ENCODE assay signal across 8 mouse cellular contexts in the genomic region with DNA sequence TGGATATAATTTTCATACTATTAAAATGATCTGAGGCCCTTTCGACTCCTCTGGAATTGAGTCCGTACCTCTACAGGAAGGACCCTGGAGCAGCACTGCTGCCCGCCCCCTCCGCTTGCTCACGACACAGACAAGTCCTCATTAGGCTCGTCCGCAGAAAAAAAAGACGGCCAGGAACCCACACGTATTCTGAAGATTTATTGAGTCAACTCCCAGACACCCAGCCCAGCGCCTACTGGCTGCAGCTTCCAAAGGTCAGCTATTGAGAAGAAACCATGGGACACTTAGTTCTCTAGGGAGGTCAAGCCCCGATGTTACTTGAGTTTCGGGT. TPM values are rescaled to one million over a fixed set of nuclear protein-coding genes. Genes with fewer than 3 reads are reported as not detected.
DNase-seq lines count a peak whose midpoint lies in the region; ATAC-seq and TF ChIP-seq lines count a peak whose summit lies in the region.

No protein-coding gene starts in this region.

- TF ChIP-seq CTCF in Patski (IDR thresholded peaks at IDR 0.05), result no peak

- POLR2A ChIA-PET in Patski (lab: Charles Lee), result interaction anchor here (0.8 to 2.8 kb wide), 3 partner anchors 11 to 24 kb away, joined by 7 to 21 read pairs (median 9); a partner anchor contains a TSS

- H3K4me2 ChIP-seq in heart, embryonic 13.5 days, result peak overlapping the region; percentile 95
- peak overlapping the region; percentile 84 for H3K4me2 ChIP-seq in hindbrain, embryonic 12.5 days (replicated peaks)

- peak overlapping the region; percentile 87 for H3K9ac ChIP-seq in heart, embryonic 13.5 days
- H3K9ac ChIP-seq in hindbrain, embryonic 12.5 days, result peak overlapping the region; percentile 79; the same call in 1 of the 2 replicates

- H3K4me1 ChIP-seq in heart, embryonic 13.5 days, result peaks cover 11% of the 10 kb centered on the region; the same call in 1 of the 2 replicates
- peaks cover 22% of the 10 kb centered on the region for H3K4me1 ChIP-seq in hindbrain, embryonic 12.5 days
- H3K4me1 ChIP-seq in midbrain, embryonic 10.5 days, result peaks cover 28% of the 10 kb centered on the region

- no peak overlapping the region for H3K27ac ChIP-seq in heart, embryonic 13.5 days (replicated peaks)
- H3K27ac ChIP-seq in hindbrain, embryonic 12.5 days, result peak overlapping the region; percentile 91
- H3K27ac ChIP-seq in midbrain, embryonic 10.5 days (replicated peaks), result peak overlapping the region; percentile 89

- H3K27me3 ChIP-seq in heart, embryonic 13.5 days (replicated peaks), result peaks cover 34% of the 10 kb centered on the region
- no peaks in the 10 kb centered on the region for H3K27me3 ChIP-seq in Patski
- H3K27me3 ChIP-seq in hindbrain, embryonic 12.5 days, result peaks cover 7% of the 10 kb centered on the region; the same call in 1 of the 2 replicates
- H3K27me3 ChIP-seq in midbrain, embryonic 10.5 days (ENCODE audit: low read depth, poor library complexity, severe bottlenecking), result peaks cover 27% of the 10 kb centered on the region

- intact Hi-C loops in heart, postnatal 25 days (cut with DNase I), result loop anchor here (2.0 kb wide), 1 partner anchor 15 kb away; no protein-coding TSS in a partner anchor

- CTCF ChIA-PET in Patski (lab: Charles Lee), result interaction anchor here (0.8 to 6.8 kb wide), 13 partner anchors 10 to 52 kb away, joined by 3 to 76 read pairs (median 8); a partner anchor contains a TSS

- H3K36me3 ChIP-seq in heart, embryonic 13.5 days, result peaks cover 8% of the 10 kb centered on the region; the same call in 1 of the 2 replicates
- peaks cover 8% of the 10 kb centered on the region for H3K36me3 ChIP-seq in hindbrain, embryonic 12.5 days
- H3K36me3 ChIP-seq in midbrain, embryonic 10.5 days, result peaks cover 19% of the 10 kb centered on the region

- WGBS in heart, embryonic 13.5 days, result under 1% methylated on average over 12 of the region's 12 CpGs
- under 1% methylated on average over 12 of the region's 12 CpGs for WGBS in hindbrain, embryonic 12.5 days
- under 1% methylated on average over 12 of the region's 12 CpGs for WGBS in midbrain, embryonic 10.5 days

- in situ Hi-C loops in Patski (cut with MboI; ENCODE audit: low pct_unique_long_range_greater_than_20kb), result no loop called here

- no peaks in the 10 kb centered on the region for H3K9me3 ChIP-seq in heart, embryonic 13.5 days
- H3K9me3 ChIP-seq in hindbrain, embryonic 12.5 days (replicated peaks), result no peaks in the 10 kb centered on the region
- H3K9me3 ChIP-seq in midbrain, embryonic 10.5 days (replicated peaks), result no peaks in the 10 kb centered on the region

- peak overlapping the region; percentile 80 for H3K4me3 ChIP-seq in heart, embryonic 13.5 days
- H3K4me3 ChIP-seq in hindbrain, embryonic 12.5 days, result peak overlapping the region; percentile 65
- H3K4me3 ChIP-seq in midbrain, embryonic 10.5 days, result peak overlapping the region; percentile 66

- no peak for DNase-seq in heart, postnatal 25 days (ENCODE audit: low spot score)
- DNase-seq in Patski (ENCODE audit: low read depth, low spot score), result peak; percentile 22
- no peak for DNase-seq in midbrain, embryonic 10.5 days (ENCODE audit: low spot score)
- no peak for DNase-seq in ovary, postnatal 36 days (ENCODE audit: low spot score)
- DNase-seq in right cerebral cortex, postnatal 25 days, result no peak
- DNase-seq in spleen, postnatal 36 days (ENCODE audit: low spot score in 2 of 2), result no peak

- no peak for ATAC-seq in heart, embryonic 13.5 days (ENCODE audit: extremely low read depth, insufficient number of reproducible peaks, low FRiP score, low TSS enrichment)
- ATAC-seq in Patski, result peak; percentile 24
- ATAC-seq in hindbrain, embryonic 12.5 days (ENCODE audit: low FRiP score), result peak; percentile 39

RNA-seq across cellular contexts. Expression of a gene that starts 9.2 kb away (rescaled TPM):
- polyA plus RNA-seq in heart, embryonic 13.5 days (2015; fragmentation: Nextera tagmentation; extraction: Ambion mirVana), result 0.03 and 0.05 TPM in 2 replicates
- under 1 TPM; 0.05 to 0.11 TPM for total RNA-seq in heart, postnatal 25 days (2021)
- 0.30 TPM for polyA plus RNA-seq in Patski (2021)
- polyA plus RNA-seq in hindbrain, embryonic 12.5 days (2016; fragmentation: Nextera tagmentation; extraction: Ambion mirVana), result 11.6 and 12.8 TPM in 2 replicates
- polyA plus RNA-seq in midbrain, embryonic 10.5 days (2016; fragmentation: Nextera tagmentation; extraction: Ambion mirVana), result 5.3 and 7.5 TPM in 2 replicates

RNA-seq across cellular contexts. Expression of a gene that starts 9.5 kb away (rescaled TPM):
- 33.3 and 39.0 TPM in 2 replicates for polyA plus RNA-seq in heart, embryonic 13.5 days (2015; fragmentation: Nextera tagmentation; extraction: Ambion mirVana)
- 10 to 100 TPM; 11.9 to 12.8 TPM for total RNA-seq in heart, postnatal 25 days (2021)
- polyA plus RNA-seq in Patski (2021), result 46.0 TPM
- polyA plus RNA-seq in hindbrain, embryonic 12.5 days (2016; fragmentation: Nextera tagmentation; extraction: Ambion mirVana), result 85.5 and 89.9 TPM in 2 replicates
- polyA plus RNA-seq in midbrain, embryonic 10.5 days (2016; fragmentation: Nextera tagmentation; extraction: Ambion mirVana), result 72.6 and 85.2 TPM in 2 replicates

RNA-seq across cellular contexts. Expression of a gene that starts 12.2 kb away (rescaled TPM):
- 18.6 and 19.6 TPM in 2 replicates for polyA plus RNA-seq in heart, embryonic 13.5 days (2015; fragmentation: Nextera tagmentation; extraction: Ambion mirVana)
- total RNA-seq in heart, postnatal 25 days (2021), result 10 to 100 TPM; 34.5 to 37.5 TPM
- 68.4 TPM for polyA plus RNA-seq in Patski (2021)
- polyA plus RNA-seq in hindbrain, embryonic 12.5 days (2016; fragmentation: Nextera tagmentation; extraction: Ambion mirVana), result 15.2 and 15.9 TPM in 2 replicates
- polyA plus RNA-seq in midbrain, embryonic 10.5 days (2016; fragmentation: Nextera tagmentation; extraction: Ambion mirVana), result 11.4 and 13.0 TPM in 2 replicates

RNA-seq across cellular contexts. Expression of a gene that starts 20.6 kb away (rescaled TPM):
- polyA plus RNA-seq in heart, embryonic 13.5 days (2015; fragmentation: Nextera tagmentation; extraction: Ambion mirVana), result 20.9 and 26.9 TPM in 2 replicates
- total RNA-seq in heart, postnatal 25 days (2021), result 10 to 100 TPM; 16.0 to 16.9 TPM
- polyA plus RNA-seq in Patski (2021), result 29.7 TPM
- polyA plus RNA-seq in hindbrain, embryonic 12.5 days (2016; fragmentation: Nextera tagmentation; extraction: Ambion mirVana), result 77.6 and 80.6 TPM in 2 replicates
- polyA plus RNA-seq in midbrain, embryonic 10.5 days (2016; fragmentation: Nextera tagmentation; extraction: Ambion mirVana), result 39.6 and 58.5 TPM in 2 replicates

RNA-seq across cellular contexts. Expression of a gene that starts 20.7 kb away (rescaled TPM):
- polyA plus RNA-seq in heart, embryonic 13.5 days (2015; fragmentation: Nextera tagmentation; extraction: Ambion mirVana), result 1.0 and 1.6 TPM in 2 replicates
- total RNA-seq in heart, postnatal 25 days (2021), result under 1 TPM in 1 of 2 experiments, not detected in 1; 0.20 TPM
- 20.9 TPM for polyA plus RNA-seq in Patski (2021)
- polyA plus RNA-seq in hindbrain, embryonic 12.5 days (2016; fragmentation: Nextera tagmentation; extraction: Ambion mirVana), result 3.3 and 10.9 TPM in 2 replicates
- polyA plus RNA-seq in midbrain, embryonic 10.5 days (2016; fragmentation: Nextera tagmentation; extraction: Ambion mirVana), result 1.1 and 1.3 TPM in 2 replicates
